Mouse (Mus musculus) hindbrain, embryonic 16.5 days (tissue): ENCODE results near the gene Pacsin1. TPM values are rescaled to one million over a fixed set of nuclear protein-coding genes. Genes with fewer than 3 reads are reported as not detected.
A peak's percentile ranks its signal among the peaks of the same experiment; 100 is the strongest.

Experiments
- ATAC-seq: fragments of 200-750 bp; cut with Nextera tagmentation; 2 replicates; pipeline ENCODE4 v1.8.0; 2017; ENCODE audit warnings: moderate TSS enrichment, moderate library complexity
- H3K27ac ChIP-seq: fragments of 300-500 bp; sonication (generic); 2 replicates; pipeline ENCODE4 v1.5.1; 2014; ENCODE audit warnings: low read depth, mild to moderate bottlenecking, control low read depth, low read length, moderate library complexity
- H3K27me3 ChIP-seq: fragments of 300-500 bp; sonication (generic); replicated peaks from 2 replicates; pipeline ENCODE4 v1.6.1; 2014; ENCODE audit warnings: low read length; ENCODE audit not compliant: control insufficient read depth, insufficient read depth
- H3K36me3 ChIP-seq: fragments of 300-500 bp; sonication (generic); 2 replicates; pipeline ENCODE4 v1.6.1; 2014; ENCODE audit warnings: mild to moderate bottlenecking, low read length, moderate library complexity, mixed read lengths; ENCODE audit not compliant: control insufficient read depth, insufficient read depth
- H3K4me1 ChIP-seq: fragments of 300-500 bp; sonication (generic); 2 replicates; pipeline ENCODE4 v1.6.1; 2014; ENCODE audit warnings: low read depth, low read length; ENCODE audit not compliant: control insufficient read depth, insufficient read depth
- H3K4me2 ChIP-seq: fragments of 300-500 bp; sonication (generic); 2 replicates; pipeline ENCODE4 v1.6.1; 2014; ENCODE audit warnings: mild to moderate bottlenecking, low read length, control low read depth, moderate library complexity
- H3K4me3 ChIP-seq: fragments of 300-500 bp; sonication (generic); 2 replicates; pipeline ENCODE4 v1.5.1; 2014; ENCODE audit warnings: mild to moderate bottlenecking, low read length, control low read depth, moderate library complexity
- H3K9ac ChIP-seq: fragments of 300-500 bp; sonication (generic); 2 replicates; pipeline ENCODE4 v1.6.1; 2014; ENCODE audit warnings: low read depth, mild to moderate bottlenecking, control low read depth, low read length, moderate library complexity
- H3K9me3 ChIP-seq: fragments of 300-500 bp; sonication (generic); 2 replicates; pipeline ENCODE4 v1.6.1; 2014; ENCODE audit warnings: mild to moderate bottlenecking, low read length, moderate library complexity; ENCODE audit not compliant: control insufficient read depth
- WGBS: fragments of 180-500 bp; shearing (Covaris S2); extraction: QIAGEN DNeasy Blood & Tissue Kit; methylation state at CpG from one replicate; pipeline ENCODE4 v1.1.7; 2014; 5-methylcytosine and 5-hydroxymethylcytosine counted together
- polyA plus RNA-seq: library from polyadenylated mRNA; unstranded; fragments of >200 nt; fragmentation: Nextera tagmentation; extraction: Ambion mirVana; gene quantifications from 2 replicates; pipeline ENCODE4 v1.2.1, GENCODE M21; 2015

Gene Pacsin1
- polyA plus RNA-seq, 1 experiment from 2014 or later = 77.9 TPM

GRCm38 (mm10) chr17:27705661-27706060 lies 50.4 kb downstream of the Pacsin1 start:
- 39% methylated on average over 10 of the region's 10 CpGs for WGBS
- Histone ChIP-seq H3K36me3 (no peaks in the 10 kb centered on the region), H3K4me2 (no peak overlapping the region), H3K4me1 (peaks cover 17% of the 10 kb centered on the region), H3K9me3 (no peaks in the 10 kb centered on the region), H3K4me3 (no peak overlapping the region), H3K27ac (no peak overlapping the region), H3K27me3 (no peaks in the 10 kb centered on the region), H3K9ac (no peak overlapping the region)
- no peak for ATAC-seq

GRCm38 (mm10) chr17:27707954-27708661 lies 52.8 kb downstream of the Pacsin1 start:
- Histone ChIP-seq H3K4me2 (peak overlapping the region; percentile 48), H3K27me3 (no peaks in the 10 kb centered on the region), H3K36me3 (no peaks in the 10 kb centered on the region), H3K9me3 (no peaks in the 10 kb centered on the region), H3K4me1 (peaks cover 6% of the 10 kb centered on the region), H3K27ac (peak overlapping the region; percentile 48; the same call in 1 of the 2 replicates), H3K4me3 (peak overlapping the region; percentile 22; the same call in 1 of the 2 replicates), H3K9ac (peak overlapping the region; percentile 45; the same call in 1 of the 2 replicates)
- peak; percentile 84 for ATAC-seq
- 8% methylated on average over 24 of the region's 25 CpGs for WGBS

GRCm38 (mm10) chr17:27709650-27710049 lies 54.3 kb downstream of the Pacsin1 start:
- Histone ChIP-seq H3K4me3 (no peak overlapping the region), H3K4me2 (no peak overlapping the region), H3K27ac (no peak overlapping the region), H3K9me3 (no peaks in the 10 kb centered on the region), H3K9ac (no peak overlapping the region), H3K27me3 (no peaks in the 10 kb centered on the region), H3K4me1 (peaks cover 6% of the 10 kb centered on the region), H3K36me3 (no peaks in the 10 kb centered on the region)
- WGBS = 68% methylated on average over 5 of the region's 5 CpGs
- no peak for ATAC-seq

GRCm38 (mm10) chr17:27712832-27713231 lies 57.5 kb downstream of the Pacsin1 start:
- H3K4me2 ChIP-seq = no peak overlapping the region
- no peak overlapping the region for H3K4me3 ChIP-seq
- 55% methylated on average over 1 of the region's 1 CpGs for WGBS
- H3K4me1 ChIP-seq = peaks cover 4% of the 10 kb centered on the region
- H3K27ac ChIP-seq = no peak overlapping the region
- no peaks in the 10 kb centered on the region for H3K9me3 ChIP-seq
- ATAC-seq = no peak
- H3K36me3 ChIP-seq = no peaks in the 10 kb centered on the region
- H3K9ac ChIP-seq = no peak overlapping the region
- no peaks in the 10 kb centered on the region for H3K27me3 ChIP-seq

- H3K4me3 ChIP-seq = peak overlapping the region; percentile 5
- peak; percentile 35; the same call in 1 of the 2 replicates for ATAC-seq
- 4% methylated on average over 14 of the region's 16 CpGs for WGBS
Observed at GRCm38 (mm10) chr17:27716804-27717203, 61.5 kb downstream of the Pacsin1 start.

GRCm38 (mm10) chr17:27718250-27718649 lies 62.9 kb downstream of the Pacsin1 start:
- no peak overlapping the region for H3K9ac ChIP-seq
- WGBS = 55% methylated on average over 5 of the region's 5 CpGs
- ATAC-seq = peak; percentile 46

More at GRCm38 (mm10) chr17:27716804-27717203, 61.5 kb downstream of the Pacsin1 start:
- Histone ChIP-seq H3K36me3 (no peaks in the 10 kb centered on the region), H3K4me2 (peak overlapping the region; percentile 44), H3K9ac (peak overlapping the region; percentile 2; the same call in 1 of the 2 replicates), H3K27me3 (no peaks in the 10 kb centered on the region), H3K4me1 (peaks cover 7% of the 10 kb centered on the region; the same call in 1 of the 2 replicates), H3K27ac (no peak overlapping the region), H3K9me3 (no peaks in the 10 kb centered on the region)

GRCm38 (mm10) chr17:27719663-27720062 lies 64.4 kb downstream of the Pacsin1 start:
- WGBS = 67% methylated on average over 14 of the region's 14 CpGs
- no peak overlapping the region for H3K27ac ChIP-seq
- no peaks in the 10 kb centered on the region for H3K27me3 ChIP-seq
- no peak for ATAC-seq
- no peaks in the 10 kb centered on the region for H3K36me3 ChIP-seq
- no peaks in the 10 kb centered on the region for H3K9me3 ChIP-seq
- H3K4me1 ChIP-seq = peaks cover 7% of the 10 kb centered on the region; the same call in 1 of the 2 replicates
- H3K4me3 ChIP-seq = no peak overlapping the region
- H3K9ac ChIP-seq = no peak overlapping the region
- no peak overlapping the region for H3K4me2 ChIP-seq

More at GRCm38 (mm10) chr17:27718250-27718649, 62.9 kb downstream of the Pacsin1 start:
- H3K4me2 ChIP-seq = no peak overlapping the region
- no peak overlapping the region for H3K27ac ChIP-seq
- peaks cover 7% of the 10 kb centered on the region; the same call in 1 of the 2 replicates for H3K4me1 ChIP-seq
- no peaks in the 10 kb centered on the region for H3K36me3 ChIP-seq
- H3K27me3 ChIP-seq = no peaks in the 10 kb centered on the region
- H3K9me3 ChIP-seq = no peaks in the 10 kb centered on the region
- H3K4me3 ChIP-seq = no peak overlapping the region

- H3K9ac ChIP-seq = no peak overlapping the region
- ATAC-seq = no peak
Observed at GRCm38 (mm10) chr17:27720326-27720725, 65.0 kb downstream of the Pacsin1 start.

GRCm38 (mm10) chr17:27721125-27721664 lies 65.9 kb downstream of the Pacsin1 start:
- no peaks in the 10 kb centered on the region for H3K9me3 ChIP-seq
- H3K36me3 ChIP-seq = no peaks in the 10 kb centered on the region
- H3K27ac ChIP-seq = no peak overlapping the region
- H3K9ac ChIP-seq = no peak overlapping the region
- 66% methylated on average over 9 of the region's 9 CpGs for WGBS
- H3K4me3 ChIP-seq = no peak overlapping the region
- H3K27me3 ChIP-seq = no peaks in the 10 kb centered on the region
- H3K4me2 ChIP-seq = no peak overlapping the region
- H3K4me1 ChIP-seq = peaks cover 15% of the 10 kb centered on the region; the same call in 1 of the 2 replicates
- ATAC-seq = peak; percentile 45; the same call in 1 of the 2 replicates

More at GRCm38 (mm10) chr17:27720326-27720725, 65.0 kb downstream of the Pacsin1 start:
- Histone ChIP-seq H3K9me3 (no peaks in the 10 kb centered on the region), H3K36me3 (no peaks in the 10 kb centered on the region), H3K27me3 (no peaks in the 10 kb centered on the region), H3K27ac (no peak overlapping the region), H3K4me3 (no peak overlapping the region), H3K4me2 (no peak overlapping the region), H3K4me1 (peaks cover 12% of the 10 kb centered on the region; the same call in 1 of the 2 replicates)
- 41% methylated on average over 9 of the region's 9 CpGs for WGBS
